Mouse (Mus musculus): ENCODE results near the gene Sorbs2. TPM values are rescaled to one million over a fixed set of nuclear protein-coding genes. Genes with fewer than 3 reads are reported as not detected.

Gene Sorbs2
- polyA plus RNA-seq, 1 experiment from 2014 or later: 66.1 TPM

- Histone ChIP-seq H3K27ac (ENCODE audit: low read depth, low read length) (no peak overlapping the region), H3K27me3 (ENCODE audit: control insufficient read depth, insufficient read depth, low read length) (no peaks in the 10 kb centered on the region), H3K4me1 (replicated peaks; ENCODE audit: control insufficient read depth, insufficient read depth, low read length) (no peaks in the 10 kb centered on the region), H3K36me3 (ENCODE audit: control insufficient read depth, insufficient read depth, low read length) (no peaks in the 10 kb centered on the region), H3K4me3 (ENCODE audit: low read depth, low read length) (no peak overlapping the region), H3K9me3 (ENCODE audit: control insufficient read depth, low read length) (no peaks in the 10 kb centered on the region), H3K4me2 (replicated peaks; ENCODE audit: low read depth, low read length) (no peak overlapping the region), H3K9ac (ENCODE audit: low read depth, low read length) (no peak overlapping the region)
- DNase-seq (ENCODE audit: low spot score): no peak
- no peak for ATAC-seq (ENCODE audit: low FRiP score)
- WGBS: 94% methylated on average over 9 of the region's 9 CpGs
Measured at GRCm38 (mm10) chr8:45584390-45585052, 76.9 kb downstream of the Sorbs2 start.

- H3K27me3 ChIP-seq (ENCODE audit: control insufficient read depth, insufficient read depth, low read length): no peaks in the 10 kb centered on the region
- H3K9ac ChIP-seq (ENCODE audit: low read depth, low read length): no peak overlapping the region
- no peak overlapping the region for H3K4me2 ChIP-seq (replicated peaks; ENCODE audit: low read depth, low read length)
- no peak for ATAC-seq (ENCODE audit: low FRiP score)
- DNase-seq (ENCODE audit: low spot score): no peak
- no peak overlapping the region for H3K4me3 ChIP-seq (ENCODE audit: low read depth, low read length)
- H3K27ac ChIP-seq (ENCODE audit: low read depth, low read length): no peak overlapping the region
- no peaks in the 10 kb centered on the region for H3K4me1 ChIP-seq (replicated peaks; ENCODE audit: control insufficient read depth, insufficient read depth, low read length)
- no peaks in the 10 kb centered on the region for H3K36me3 ChIP-seq (ENCODE audit: control insufficient read depth, insufficient read depth, low read length)
- WGBS: 68% methylated on average over 4 of the region's 4 CpGs
- no peaks in the 10 kb centered on the region for H3K9me3 ChIP-seq (ENCODE audit: control insufficient read depth, low read length)
Measured at GRCm38 (mm10) chr8:45585158-45585557, 77.6 kb downstream of the Sorbs2 start.

- H3K4me3 ChIP-seq (ENCODE audit: low read depth, low read length): no peak overlapping the region
- no peaks in the 10 kb centered on the region for H3K9me3 ChIP-seq (ENCODE audit: control insufficient read depth, low read length)
- no peak overlapping the region for H3K4me2 ChIP-seq (replicated peaks; ENCODE audit: low read depth, low read length)
- ATAC-seq (ENCODE audit: low FRiP score): no peak
- no peak for DNase-seq (ENCODE audit: low spot score)
- 95% methylated on average over 9 of the region's 9 CpGs for WGBS
- no peaks in the 10 kb centered on the region for H3K27me3 ChIP-seq (ENCODE audit: control insufficient read depth, insufficient read depth, low read length)
- H3K9ac ChIP-seq (ENCODE audit: low read depth, low read length): no peak overlapping the region
- no peak overlapping the region for H3K27ac ChIP-seq (ENCODE audit: low read depth, low read length)
- H3K36me3 ChIP-seq (ENCODE audit: control insufficient read depth, insufficient read depth, low read length): no peaks in the 10 kb centered on the region
- no peaks in the 10 kb centered on the region for H3K4me1 ChIP-seq (replicated peaks; ENCODE audit: control insufficient read depth, insufficient read depth, low read length)
Measured at GRCm38 (mm10) chr8:45587011-45587410, 79.4 kb downstream of the Sorbs2 start.

DNA sequence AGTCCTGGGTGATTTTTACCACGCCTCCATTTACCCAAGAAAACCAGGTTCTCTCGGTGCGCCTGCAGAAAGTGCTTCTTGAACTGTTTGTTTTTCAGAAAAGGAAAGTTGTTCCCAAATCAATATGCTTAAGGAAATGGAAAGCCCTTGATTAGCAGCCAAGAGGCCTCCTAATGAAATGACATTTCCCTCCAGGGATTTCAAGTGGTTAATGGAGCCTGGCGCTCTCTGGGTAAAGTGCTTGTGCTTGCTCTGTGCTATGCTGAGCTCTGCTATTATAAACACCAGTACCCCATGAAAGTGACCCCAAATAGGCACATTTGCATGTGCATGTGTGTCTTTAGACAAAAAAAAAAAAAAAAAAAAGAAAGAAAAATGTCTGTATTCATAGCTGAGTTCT is 84.3 kb downstream of the Sorbs2 start:
- Histone ChIP-seq H3K4me1 (replicated peaks; ENCODE audit: control insufficient read depth, insufficient read depth, low read length) (no peaks in the 10 kb centered on the region), H3K36me3 (ENCODE audit: control insufficient read depth, insufficient read depth, low read length) (no peaks in the 10 kb centered on the region), H3K27ac (ENCODE audit: low read depth, low read length) (no peak overlapping the region), H3K4me3 (ENCODE audit: low read depth, low read length) (no peak overlapping the region), H3K9me3 (ENCODE audit: control insufficient read depth, low read length) (no peaks in the 10 kb centered on the region), H3K9ac (ENCODE audit: low read depth, low read length) (no peak overlapping the region), H3K4me2 (replicated peaks; ENCODE audit: low read depth, low read length) (no peak overlapping the region), H3K27me3 (ENCODE audit: control insufficient read depth, insufficient read depth, low read length) (no peaks in the 10 kb centered on the region)
- WGBS: 79% methylated on average over 4 of the region's 4 CpGs
- ATAC-seq (ENCODE audit: low FRiP score) (no peak), DNase-seq (ENCODE audit: low spot score) (no peak)

DNA sequence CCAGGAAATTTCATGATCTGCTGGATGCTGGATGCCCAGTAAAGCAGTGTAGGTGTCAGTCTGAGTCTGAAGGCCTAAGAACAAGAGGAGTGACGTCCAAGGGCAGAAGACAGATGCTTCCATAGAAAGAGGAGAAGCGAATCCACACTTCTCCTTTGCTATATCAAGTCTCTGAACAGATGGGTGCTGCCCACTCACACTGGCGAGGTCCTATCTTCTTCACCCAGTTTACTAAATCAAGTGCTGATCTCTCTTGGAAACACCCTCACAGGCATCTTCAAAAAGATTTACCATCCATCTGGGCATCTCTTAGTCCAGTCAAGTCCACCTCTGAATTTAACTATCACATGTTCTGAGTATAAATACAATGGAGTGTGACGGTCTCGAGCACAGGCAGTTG is 86.1 kb downstream of the Sorbs2 start:
- H3K27ac ChIP-seq (ENCODE audit: low read depth, low read length): no peak overlapping the region
- H3K27me3 ChIP-seq (ENCODE audit: control insufficient read depth, insufficient read depth, low read length): no peaks in the 10 kb centered on the region
- no peaks in the 10 kb centered on the region for H3K36me3 ChIP-seq (ENCODE audit: control insufficient read depth, insufficient read depth, low read length)
- WGBS: 87% methylated on average over 5 of the region's 5 CpGs
- no peak for ATAC-seq (ENCODE audit: low FRiP score)
- no peak overlapping the region for H3K4me3 ChIP-seq (ENCODE audit: low read depth, low read length)
- DNase-seq (ENCODE audit: low spot score): no peak
- H3K4me2 ChIP-seq (replicated peaks; ENCODE audit: low read depth, low read length): no peak overlapping the region
- H3K9me3 ChIP-seq (ENCODE audit: control insufficient read depth, low read length): no peaks in the 10 kb centered on the region
- H3K4me1 ChIP-seq (replicated peaks; ENCODE audit: control insufficient read depth, insufficient read depth, low read length): no peaks in the 10 kb centered on the region
- H3K9ac ChIP-seq (ENCODE audit: low read depth, low read length): no peak overlapping the region

DNA sequence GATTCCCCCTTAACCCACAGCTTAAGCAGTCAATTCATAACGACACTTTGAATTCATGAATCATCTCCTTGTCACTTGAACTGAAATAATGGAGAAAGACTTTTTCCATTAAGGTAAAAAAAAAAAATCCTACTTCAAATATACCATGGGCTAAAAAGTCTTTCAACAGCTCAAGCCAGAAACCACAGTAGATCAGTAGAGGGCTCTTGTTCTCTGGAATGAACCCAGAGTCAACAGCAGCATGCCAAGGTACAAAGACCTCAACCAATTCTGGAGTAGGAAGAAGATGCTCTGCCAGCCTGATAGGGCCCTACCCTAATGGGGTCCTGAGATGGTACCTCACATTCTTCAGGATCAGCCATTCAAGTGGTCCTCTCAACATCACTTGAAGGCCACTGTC is 88.4 kb downstream of the Sorbs2 start:
- DNase-seq (ENCODE audit: low spot score): no peak
- Histone ChIP-seq H3K27me3 (ENCODE audit: control insufficient read depth, insufficient read depth, low read length) (no peaks in the 10 kb centered on the region), H3K9ac (ENCODE audit: low read depth, low read length) (no peak overlapping the region), H3K4me1 (replicated peaks; ENCODE audit: control insufficient read depth, insufficient read depth, low read length) (no peaks in the 10 kb centered on the region), H3K36me3 (ENCODE audit: control insufficient read depth, insufficient read depth, low read length) (no peaks in the 10 kb centered on the region), H3K9me3 (ENCODE audit: control insufficient read depth, low read length) (no peaks in the 10 kb centered on the region), H3K4me2 (replicated peaks; ENCODE audit: low read depth, low read length) (no peak overlapping the region), H3K4me3 (ENCODE audit: low read depth, low read length) (no peak overlapping the region), H3K27ac (ENCODE audit: low read depth, low read length) (no peak overlapping the region)
- 97% methylated on average over 1 of the region's 1 CpGs for WGBS
- no peak for ATAC-seq (ENCODE audit: low FRiP score)

DNA sequence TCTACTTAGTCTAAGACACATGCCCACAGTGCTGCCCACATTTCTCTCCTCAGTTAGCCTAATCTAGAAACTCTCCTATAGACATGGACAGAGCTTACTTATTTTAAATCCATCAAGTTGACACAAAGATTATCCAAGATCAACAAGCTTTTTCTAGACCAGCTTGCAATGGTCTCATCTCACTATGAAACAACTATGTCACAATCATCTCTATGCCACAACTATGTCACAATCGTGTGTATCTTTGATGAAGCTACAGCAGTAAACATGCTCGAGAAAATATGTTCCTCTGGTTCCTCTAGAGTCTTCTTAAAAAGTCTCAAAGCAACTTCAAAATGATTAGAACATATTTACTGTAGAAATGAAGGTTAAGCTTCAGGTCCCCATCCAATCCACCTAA is 89.0 kb downstream of the Sorbs2 start:
- no peak overlapping the region for H3K4me2 ChIP-seq (replicated peaks; ENCODE audit: low read depth, low read length)
- H3K27ac ChIP-seq (ENCODE audit: low read depth, low read length): no peak overlapping the region
- H3K36me3 ChIP-seq (ENCODE audit: control insufficient read depth, insufficient read depth, low read length): no peaks in the 10 kb centered on the region
- H3K9me3 ChIP-seq (ENCODE audit: control insufficient read depth, low read length): no peaks in the 10 kb centered on the region
- H3K4me1 ChIP-seq (replicated peaks; ENCODE audit: control insufficient read depth, insufficient read depth, low read length): no peaks in the 10 kb centered on the region
- no peak for ATAC-seq (ENCODE audit: low FRiP score)
- no peaks in the 10 kb centered on the region for H3K27me3 ChIP-seq (ENCODE audit: control insufficient read depth, insufficient read depth, low read length)
- H3K4me3 ChIP-seq (ENCODE audit: low read depth, low read length): no peak overlapping the region
- no peak overlapping the region for H3K9ac ChIP-seq (ENCODE audit: low read depth, low read length)
- no peak for DNase-seq (ENCODE audit: low spot score)
- WGBS: 90% methylated on average over 2 of the region's 2 CpGs

DNA sequence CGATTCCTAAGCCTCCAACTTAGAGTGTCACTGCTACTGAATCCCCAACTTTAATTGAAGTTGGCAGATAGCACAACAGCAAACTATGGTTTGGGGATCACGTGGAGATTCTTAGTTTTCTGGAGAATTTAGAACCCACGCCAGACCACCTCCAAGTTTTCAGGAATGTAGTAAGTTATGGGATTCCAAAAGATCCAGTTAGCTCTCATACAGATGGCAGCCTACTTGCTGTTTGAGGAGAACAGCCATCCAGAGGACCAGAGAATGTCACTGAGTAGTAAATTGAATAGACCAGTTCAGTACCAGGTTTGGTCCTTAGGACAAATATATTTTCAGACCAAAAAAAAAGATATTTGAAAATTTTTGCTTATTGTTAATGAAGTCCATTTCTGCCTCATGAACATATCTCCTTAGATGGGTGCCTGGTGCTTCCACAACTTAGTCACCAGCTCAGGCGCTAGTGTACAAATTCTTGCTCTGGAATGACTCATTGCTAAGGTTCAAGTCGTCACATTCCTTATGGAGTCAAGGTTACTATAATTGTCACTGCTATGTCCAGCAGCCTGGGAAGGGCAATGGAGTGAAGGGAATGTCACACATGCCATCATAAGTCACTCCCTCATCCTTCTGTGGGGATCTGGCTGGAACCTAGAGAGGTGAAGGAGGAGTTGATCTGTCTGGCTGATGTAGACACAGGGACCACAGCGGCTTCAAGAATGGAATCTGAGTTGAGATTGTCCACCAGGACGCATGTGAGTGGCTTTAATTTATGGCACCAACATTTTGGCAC is 90.2 kb downstream of the Sorbs2 start:
- ATAC-seq (ENCODE audit: low FRiP score) (no peak), DNase-seq (ENCODE audit: low spot score) (no peak)
- H3K4me2 ChIP-seq (replicated peaks; ENCODE audit: low read depth, low read length): no peak overlapping the region
- H3K27me3 ChIP-seq (ENCODE audit: control insufficient read depth, insufficient read depth, low read length): no peaks in the 10 kb centered on the region
- H3K27ac ChIP-seq (ENCODE audit: low read depth, low read length): no peak overlapping the region
- WGBS: 89% methylated on average over 7 of the region's 7 CpGs
- no peaks in the 10 kb centered on the region for H3K4me1 ChIP-seq (replicated peaks; ENCODE audit: control insufficient read depth, insufficient read depth, low read length)
- H3K36me3 ChIP-seq (ENCODE audit: control insufficient read depth, insufficient read depth, low read length): no peaks in the 10 kb centered on the region
- H3K9ac ChIP-seq (ENCODE audit: low read depth, low read length): no peak overlapping the region
- H3K4me3 ChIP-seq (ENCODE audit: low read depth, low read length): no peak overlapping the region
- H3K9me3 ChIP-seq (ENCODE audit: control insufficient read depth, low read length): no peaks in the 10 kb centered on the region

DNA sequence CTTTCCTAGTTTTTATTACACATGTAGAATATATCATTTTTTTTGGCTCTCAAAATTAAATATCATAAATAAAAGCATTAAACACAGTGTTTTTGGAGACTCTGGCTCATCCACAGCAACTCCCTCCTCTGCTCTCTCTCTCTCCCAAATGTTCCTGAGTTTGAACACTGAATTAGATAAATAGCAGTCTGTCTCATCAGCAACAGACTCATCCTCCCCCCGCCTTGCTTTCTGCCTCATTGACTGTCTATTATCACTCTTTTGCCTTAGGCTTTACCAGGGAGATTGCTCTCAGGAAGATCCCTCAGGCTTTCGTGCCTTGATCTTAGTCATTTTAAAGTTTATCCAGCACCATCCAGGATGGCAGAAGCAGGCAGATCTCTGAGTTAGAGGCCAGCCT is 91.3 kb downstream of the Sorbs2 start:
- no peak overlapping the region for H3K9ac ChIP-seq (ENCODE audit: low read depth, low read length)
- no peaks in the 10 kb centered on the region for H3K4me1 ChIP-seq (replicated peaks; ENCODE audit: control insufficient read depth, insufficient read depth, low read length)
- no peak overlapping the region for H3K4me3 ChIP-seq (ENCODE audit: low read depth, low read length)
- WGBS: 51% methylated on average over 2 of the region's 2 CpGs
- no peaks in the 10 kb centered on the region for H3K9me3 ChIP-seq (ENCODE audit: control insufficient read depth, low read length)
- no peak for ATAC-seq (ENCODE audit: low FRiP score)
- DNase-seq (ENCODE audit: low spot score): no peak
- no peaks in the 10 kb centered on the region for H3K36me3 ChIP-seq (ENCODE audit: control insufficient read depth, insufficient read depth, low read length)
- H3K27ac ChIP-seq (ENCODE audit: low read depth, low read length): no peak overlapping the region
- H3K27me3 ChIP-seq (ENCODE audit: control insufficient read depth, insufficient read depth, low read length): no peaks in the 10 kb centered on the region
- H3K4me2 ChIP-seq (replicated peaks; ENCODE audit: low read depth, low read length): no peak overlapping the region
